Mouse (Mus musculus): ENCODE results near the gene Arpc1a.
"Not testable (repeated sequence)": the region's sequence is repeated elsewhere in the genome, so short reads cannot be mapped to it uniquely, and the experiment has no call there.

The Arpc1a gene

DNA sequence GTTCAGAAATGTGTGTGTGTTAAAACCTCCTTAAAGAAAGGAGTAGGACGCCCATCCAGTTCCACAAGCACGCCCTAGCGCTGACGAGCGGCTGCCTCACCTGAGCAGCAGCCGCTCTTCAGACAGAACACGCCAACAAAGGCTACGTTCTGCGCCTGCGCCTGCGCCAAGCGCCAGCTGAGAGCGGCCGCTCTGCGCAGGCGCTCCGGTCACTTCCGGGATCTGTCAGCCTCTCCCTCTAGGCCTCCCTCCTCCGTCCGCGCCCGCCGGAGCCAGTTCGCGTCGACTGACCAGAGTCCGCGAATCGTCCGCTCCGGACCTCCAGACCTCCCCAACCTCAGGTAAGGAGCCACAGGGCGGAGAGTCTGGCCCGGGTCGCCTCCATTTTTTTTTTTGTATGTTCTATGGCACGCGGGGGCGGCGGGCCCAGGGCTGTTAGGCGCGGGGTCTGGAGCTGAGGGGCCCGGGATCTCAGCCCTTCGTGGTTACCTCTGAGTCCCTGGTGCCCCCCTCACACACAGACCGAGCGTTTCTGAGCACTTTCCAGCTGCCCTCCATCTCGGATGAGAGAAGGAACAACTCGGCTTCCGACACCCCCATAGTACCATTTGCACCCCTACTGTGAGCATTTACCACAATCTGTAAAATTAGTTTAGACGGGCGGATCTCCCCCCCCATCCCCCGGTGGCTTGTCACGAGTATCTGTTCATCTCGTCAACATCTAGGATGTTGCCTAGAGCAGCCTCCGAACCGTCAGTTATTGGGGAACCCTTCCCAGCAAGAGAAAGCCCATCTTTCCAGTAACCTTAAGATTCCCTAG lies at the start of gene Arpc1a, which contains the start of gene Kpna7:
Gene Arpc1a (plus strand): TSS at position 199 of the 820 bp plus-strand sequence.
Gene Kpna7 (minus strand): TSS at position 399 of the 820 bp plus-strand sequence.
- peak; percentile 83 to 87 for DNase-seq (ENCODE audit: low read depth in 2 of 2, low spot score in 2 of 2)

DNA sequence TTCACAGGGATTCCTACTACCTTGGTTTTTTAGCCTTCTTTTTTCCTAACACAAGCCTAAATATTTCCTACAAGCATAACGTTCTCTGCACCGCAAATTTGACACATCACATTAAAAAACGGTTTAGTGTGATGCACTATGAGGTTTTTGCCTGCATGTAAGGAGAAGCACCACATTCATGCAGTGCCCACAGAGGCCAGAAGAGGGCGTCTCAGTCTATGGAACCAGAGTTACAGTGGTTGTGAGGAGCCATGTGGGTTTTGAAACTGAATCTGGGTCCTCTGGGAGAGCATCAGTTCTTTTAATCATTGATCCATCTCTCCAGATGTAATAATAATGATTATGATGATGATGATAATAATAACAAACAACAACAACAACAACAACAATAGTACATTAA lies 42.0 kb upstream of the Arpc1a start:
- DNase-seq (ENCODE audit: low read depth in 2 of 2, low spot score in 2 of 2), result peak in 1 of 2 experiments; percentile 4

DNA sequence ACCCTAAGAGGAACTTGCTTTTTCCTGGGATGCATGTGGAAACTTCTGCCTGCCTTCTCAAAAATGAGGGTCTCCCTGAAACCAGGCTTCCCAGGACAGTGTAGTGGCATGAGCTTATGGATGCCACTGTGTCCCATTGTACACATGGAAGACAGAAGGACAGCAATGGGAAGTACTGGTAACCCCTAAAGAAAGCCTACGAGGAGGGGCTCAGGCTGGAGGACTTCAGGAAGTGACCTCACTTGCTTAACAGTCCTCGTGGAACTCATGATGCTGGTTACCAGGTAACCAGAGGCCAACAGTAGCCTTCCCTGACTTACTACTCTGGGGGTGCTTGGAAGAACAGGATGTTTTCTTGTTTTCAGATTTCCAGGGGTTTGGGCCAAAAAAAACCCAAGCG lies 40.9 kb upstream of the Arpc1a start, which contains the start of gene 1700018F24Rik:
Gene 1700018F24Rik (plus strand): TSS at position 301 of the 400 bp plus-strand sequence.
- not testable (repeated sequence) for DNase-seq (ENCODE audit: low read depth in 2 of 2, low spot score in 2 of 2)

DNA sequence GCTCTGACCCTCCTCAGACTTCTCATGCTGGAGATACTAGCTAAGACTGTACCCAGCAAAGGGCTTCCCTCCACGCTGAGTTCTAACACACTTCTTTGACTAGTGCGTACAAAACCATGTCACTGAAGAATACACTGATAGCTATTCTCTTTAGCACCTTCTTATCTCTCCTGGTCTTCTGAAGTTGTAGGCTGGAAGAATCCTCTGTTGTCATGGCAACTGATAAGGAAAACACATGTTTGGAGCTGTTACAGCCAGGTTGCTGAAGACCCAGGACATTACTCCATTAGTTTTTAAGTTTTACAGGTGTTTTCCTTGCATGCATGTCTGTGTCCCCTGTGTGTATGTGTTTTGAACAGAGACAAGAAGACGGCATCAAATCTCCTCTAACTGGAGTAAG lies 29.4 kb upstream of the Arpc1a start:
- not testable (repeated sequence) for DNase-seq (ENCODE audit: low read depth in 2 of 2, low spot score in 2 of 2)

DNA sequence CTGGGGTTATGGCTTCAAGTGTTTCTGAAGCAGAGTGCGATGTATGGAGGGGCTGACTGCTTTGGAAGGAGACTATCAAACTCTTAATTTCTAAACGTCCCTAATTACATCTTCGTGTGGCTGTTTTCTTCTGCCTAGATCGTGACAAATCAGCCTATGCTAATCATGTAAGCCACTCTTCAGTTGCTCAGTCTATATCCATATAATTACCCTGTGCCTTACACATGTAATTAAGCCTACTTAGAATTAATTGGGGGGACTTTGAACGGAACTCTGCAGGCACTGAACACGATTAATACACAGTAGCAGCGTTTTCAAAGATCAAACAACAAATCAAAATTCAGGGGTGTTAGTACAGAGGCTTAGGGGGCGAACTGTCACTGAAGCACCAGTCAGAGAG lies 25.7 kb upstream of the Arpc1a start:
- no peak for DNase-seq (ENCODE audit: low read depth in 2 of 2, low spot score in 2 of 2)

DNA sequence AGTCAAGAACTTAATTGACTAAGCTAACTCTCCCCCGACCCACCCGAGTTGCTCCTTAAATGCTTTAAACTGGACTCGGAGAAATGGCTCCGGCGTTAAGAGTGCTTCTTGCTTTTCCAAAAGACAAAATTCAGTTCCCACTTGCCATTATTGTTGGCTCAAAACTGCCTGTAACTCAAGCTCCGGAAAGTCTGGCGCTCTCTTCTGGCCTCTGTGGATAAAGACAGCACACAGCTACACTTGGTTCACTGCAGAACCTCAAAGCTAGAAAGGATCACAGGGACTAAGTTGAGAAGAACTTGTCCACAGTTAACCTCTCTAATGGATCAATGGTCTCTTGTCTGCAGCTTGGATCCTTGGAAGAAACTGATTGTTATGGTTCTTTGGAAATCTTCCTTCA lies 24.9 kb upstream of the Arpc1a start:
- no peak for DNase-seq (ENCODE audit: low read depth in 2 of 2, low spot score in 2 of 2)

DNA sequence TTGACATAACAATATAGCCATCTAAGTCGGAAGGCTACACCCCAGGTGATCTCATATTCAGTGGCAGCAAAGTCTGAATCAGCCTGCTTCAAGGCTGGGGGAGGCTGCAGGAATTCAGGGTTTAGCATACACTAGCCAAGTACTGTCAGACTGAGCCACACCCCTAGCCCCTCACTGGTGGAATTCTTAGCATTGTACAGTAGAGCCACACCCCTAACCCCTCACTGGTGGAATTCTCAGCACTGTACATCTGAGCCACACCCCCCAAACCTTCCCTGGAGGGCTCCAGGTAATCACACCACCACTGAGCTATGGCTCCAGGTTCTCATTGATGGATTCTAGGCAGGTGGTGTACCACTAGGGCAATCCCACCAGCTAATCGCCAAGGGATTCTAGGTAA lies 24.1 kb upstream of the Arpc1a start:
- DNase-seq (ENCODE audit: low read depth in 2 of 2, low spot score in 2 of 2), result no peak

DNA sequence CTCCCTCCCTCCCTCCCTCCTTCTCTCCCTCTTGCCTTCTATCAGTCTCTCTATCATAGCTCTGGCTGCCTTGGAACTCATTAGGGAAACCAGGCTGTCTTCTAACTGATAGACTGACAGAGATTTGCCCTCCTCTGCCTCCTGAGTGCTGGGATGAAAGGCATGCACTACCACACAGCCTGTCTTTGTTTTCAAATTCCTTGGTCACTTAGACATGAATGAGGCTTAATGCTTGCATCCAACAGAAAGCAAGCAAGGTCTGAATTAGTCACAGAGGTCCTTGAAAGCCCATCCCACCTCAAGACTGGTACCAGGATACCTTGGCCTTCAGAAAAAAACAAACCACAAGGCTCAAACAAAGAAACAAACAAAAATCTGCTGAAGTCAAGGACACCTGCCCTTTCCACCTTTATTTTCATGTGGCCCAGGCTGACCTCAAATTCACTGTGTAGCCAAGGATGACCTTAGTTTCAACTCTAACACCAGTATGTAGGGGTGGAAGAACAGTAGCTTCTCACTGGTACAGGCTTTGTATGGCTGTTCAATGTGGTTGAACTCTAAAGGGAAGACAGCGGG lies 18.8 kb upstream of the Arpc1a start:
- DNase-seq (ENCODE audit: low read depth in 2 of 2, low spot score in 2 of 2), result no peak

DNA sequence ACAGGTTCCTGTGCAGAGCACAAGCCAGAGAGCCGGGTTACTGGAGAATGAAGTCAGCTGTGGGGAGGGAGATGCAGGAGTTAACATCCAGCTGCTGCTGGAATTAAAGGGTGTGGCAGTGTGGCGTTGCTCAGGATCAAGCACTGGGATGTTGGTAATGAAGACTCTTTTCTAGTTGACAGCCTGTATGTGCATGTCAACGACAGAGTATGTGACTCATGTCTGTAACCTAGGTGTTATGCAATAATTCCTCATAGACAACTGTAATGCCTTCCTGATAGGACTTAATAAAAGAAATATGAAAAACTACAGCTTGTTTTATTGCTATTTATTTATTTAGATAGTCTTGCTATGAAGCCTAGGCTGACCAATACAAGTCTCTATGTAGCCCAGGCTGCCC lies 14.8 kb upstream of the Arpc1a start:
- DNase-seq (ENCODE audit: low read depth in 2 of 2, low spot score in 2 of 2), result no peak

DNA sequence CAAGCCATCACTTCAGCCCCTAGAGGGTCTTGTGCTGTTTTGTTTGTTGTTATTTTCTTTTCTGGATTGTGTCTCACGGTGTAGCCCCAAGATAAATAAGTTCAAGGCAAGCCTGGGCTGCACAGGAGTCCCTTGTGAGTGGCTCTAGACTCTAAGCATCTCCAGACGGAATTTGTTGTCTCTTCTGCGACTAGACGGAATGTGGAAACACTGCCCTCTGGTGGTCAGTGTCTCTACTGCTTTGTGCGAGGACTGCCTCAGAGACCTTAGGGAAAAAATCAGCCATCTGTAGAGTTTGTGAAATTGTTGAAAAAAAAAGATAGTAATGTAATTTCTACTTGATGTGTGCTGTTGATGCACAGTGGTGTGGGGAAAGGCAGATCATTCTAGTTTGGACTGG lies 13.9 kb upstream of the Arpc1a start:
- peak; percentile 46 to 66 for DNase-seq (ENCODE audit: low read depth in 2 of 2, low spot score in 2 of 2)

DNA sequence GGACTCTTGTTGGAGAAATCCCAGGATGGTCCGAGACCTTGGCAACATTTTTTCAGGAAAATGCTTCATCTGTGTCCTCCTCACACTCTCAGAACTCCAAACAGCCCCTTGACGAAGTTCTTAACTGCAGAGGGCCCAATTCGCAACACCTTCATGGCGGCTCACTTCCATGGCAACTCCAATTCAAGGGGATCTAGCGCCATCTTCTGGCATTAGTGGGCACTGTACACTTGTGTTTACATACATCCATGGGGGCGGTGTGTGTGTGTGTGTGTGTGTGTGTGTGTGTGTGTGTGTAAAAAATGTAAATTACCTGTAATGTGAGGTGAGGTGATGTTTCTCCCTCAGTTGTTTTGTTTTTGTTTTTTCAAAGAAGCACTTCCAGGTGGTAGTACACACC lies 12.3 kb upstream of the Arpc1a start:
- DNase-seq (ENCODE audit: low read depth in 2 of 2, low spot score in 2 of 2), result no peak

DNA sequence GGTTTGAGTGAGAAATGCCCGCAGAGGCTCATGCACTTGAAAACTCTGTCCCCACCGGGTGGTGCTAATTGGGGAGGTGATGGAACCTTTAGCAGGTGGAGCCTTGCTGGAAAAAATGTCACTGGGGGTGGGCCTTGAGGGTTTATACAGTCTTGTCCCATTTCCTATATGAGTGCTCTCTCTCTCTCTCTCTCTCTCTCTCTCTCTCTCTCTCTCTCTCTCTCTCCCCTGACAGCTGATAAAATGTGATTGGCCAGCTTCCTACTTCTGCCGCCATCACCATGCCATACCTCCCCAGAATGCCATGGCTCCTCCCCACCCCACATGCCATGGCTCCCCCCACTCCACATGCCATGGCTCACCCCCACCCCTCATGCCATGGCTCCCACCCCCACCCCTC lies 8.5 kb upstream of the Arpc1a start:
- no peak for DNase-seq (ENCODE audit: low read depth in 2 of 2, low spot score in 2 of 2)

DNA sequence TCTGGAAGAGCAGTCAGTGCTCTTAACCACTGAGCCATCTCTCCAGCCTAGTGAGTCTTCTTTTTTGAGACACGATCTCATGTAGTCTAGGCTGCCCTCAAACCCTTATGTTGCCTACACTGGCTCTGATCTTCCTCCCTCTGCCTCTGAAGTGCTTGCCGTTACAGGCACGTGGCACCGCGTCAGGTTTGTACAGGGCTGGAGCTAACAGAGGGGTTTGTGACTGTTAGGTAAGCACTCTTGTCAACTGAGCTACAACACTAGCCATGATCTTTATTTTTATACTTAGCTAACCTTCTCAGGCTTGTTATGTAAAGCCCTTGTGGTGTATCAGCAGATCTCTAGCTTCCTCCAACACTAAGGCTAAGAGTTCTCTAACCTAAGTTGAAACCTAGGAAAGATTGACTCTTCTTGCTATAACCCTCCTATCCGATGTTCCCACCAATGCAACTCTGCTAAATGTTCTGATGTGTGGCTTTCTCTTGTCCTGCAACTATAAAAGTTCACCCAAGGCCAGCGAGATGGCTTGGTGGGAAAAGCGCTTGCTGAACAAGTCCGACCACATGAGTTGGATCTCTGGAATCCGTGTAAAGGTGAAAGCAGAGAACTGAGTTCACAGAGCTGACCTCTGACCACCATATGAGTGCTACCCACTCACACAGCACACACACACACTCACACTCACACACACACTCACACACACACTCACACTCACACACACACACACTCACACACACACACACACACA lies 1.6 kb upstream of the Arpc1a start:
- no peak for DNase-seq (ENCODE audit: low read depth in 2 of 2, low spot score in 2 of 2)

DNA sequence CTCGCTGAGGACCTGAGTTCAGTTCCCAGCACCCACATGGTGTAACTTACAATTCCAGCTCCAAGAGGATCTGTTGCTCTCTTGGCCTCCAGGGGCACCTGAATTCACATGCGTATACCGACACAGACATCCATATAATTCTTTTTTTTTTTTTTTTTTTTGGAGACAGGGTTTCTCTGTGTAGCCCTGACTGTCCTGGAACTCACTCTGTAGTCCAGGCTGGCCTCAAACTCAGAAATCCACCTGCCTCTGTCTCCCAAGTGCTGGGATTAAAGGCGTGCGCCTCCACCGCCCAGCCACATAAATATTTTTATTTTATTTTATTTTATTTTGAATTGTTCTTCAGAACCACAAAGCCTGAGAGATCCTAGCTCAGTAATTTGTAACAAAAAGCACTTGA lies 429 bp upstream of the Arpc1a start:
- DNase-seq (ENCODE audit: low read depth in 2 of 2, low spot score in 2 of 2), result not testable (repeated sequence)

DNA sequence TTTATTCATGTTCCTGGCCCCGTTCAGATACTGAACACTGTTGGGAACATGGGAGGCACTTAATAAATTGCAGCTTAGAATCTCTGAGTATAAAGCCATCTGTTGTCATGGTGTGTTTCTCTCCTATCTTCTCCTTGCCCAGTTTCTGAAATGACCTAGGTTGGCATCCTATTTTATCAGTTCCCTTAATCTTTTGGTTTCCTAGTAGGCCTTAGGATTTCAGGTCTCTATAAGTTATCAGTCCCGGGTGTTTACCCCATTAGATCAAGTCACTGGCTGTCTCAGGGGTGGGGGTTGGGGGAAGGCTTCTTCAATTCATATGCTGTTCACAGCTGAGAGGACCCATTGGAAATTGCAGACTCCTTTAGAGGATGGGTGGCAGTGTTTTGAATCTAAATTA lies 1.2 kb downstream of the Arpc1a start:
- no peak for DNase-seq (ENCODE audit: low read depth in 2 of 2, low spot score in 2 of 2)

DNA sequence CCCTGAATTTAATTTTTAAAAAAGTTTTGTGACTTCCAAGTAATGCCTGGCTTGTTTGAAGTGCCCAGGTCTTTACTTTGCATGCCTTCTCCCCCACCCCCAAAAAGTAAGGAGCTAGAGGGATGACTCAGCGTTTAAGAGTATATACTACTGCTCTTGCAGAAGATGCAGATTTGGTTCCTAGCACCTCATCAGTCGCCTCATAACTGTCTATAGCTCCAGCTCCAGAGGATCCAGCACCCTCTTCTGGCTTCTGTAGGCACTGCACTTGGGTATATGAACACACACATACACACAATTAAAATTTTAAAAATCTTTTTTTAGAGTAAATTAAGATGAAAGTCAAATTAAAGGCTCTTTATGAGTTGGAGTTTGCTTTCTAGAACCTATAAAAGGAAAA lies 4.6 kb downstream of the Arpc1a start:
- DNase-seq (ENCODE audit: low read depth in 2 of 2, low spot score in 2 of 2), result no peak

DNA sequence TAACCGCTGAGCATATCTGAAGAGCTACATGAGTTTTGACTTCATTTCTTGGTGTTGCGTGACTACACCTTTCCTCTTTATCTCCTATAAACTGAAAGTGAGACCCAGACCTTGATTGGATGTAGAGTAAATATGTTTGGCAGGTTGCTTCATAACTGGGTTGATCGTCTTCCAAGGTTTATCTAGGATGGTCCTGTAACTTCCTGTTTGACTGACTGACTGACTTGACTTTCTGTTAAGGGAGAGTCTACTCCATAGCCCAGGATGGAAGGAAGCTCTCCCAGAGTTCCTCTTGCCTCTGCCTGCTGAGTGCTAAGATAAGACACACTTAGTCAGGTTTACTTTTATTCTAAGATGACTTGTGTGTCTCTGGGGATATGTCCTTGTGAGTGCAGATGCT lies 6.2 kb downstream of the Arpc1a start:
- DNase-seq (ENCODE audit: low read depth in 2 of 2, low spot score in 2 of 2), result no peak

DNA sequence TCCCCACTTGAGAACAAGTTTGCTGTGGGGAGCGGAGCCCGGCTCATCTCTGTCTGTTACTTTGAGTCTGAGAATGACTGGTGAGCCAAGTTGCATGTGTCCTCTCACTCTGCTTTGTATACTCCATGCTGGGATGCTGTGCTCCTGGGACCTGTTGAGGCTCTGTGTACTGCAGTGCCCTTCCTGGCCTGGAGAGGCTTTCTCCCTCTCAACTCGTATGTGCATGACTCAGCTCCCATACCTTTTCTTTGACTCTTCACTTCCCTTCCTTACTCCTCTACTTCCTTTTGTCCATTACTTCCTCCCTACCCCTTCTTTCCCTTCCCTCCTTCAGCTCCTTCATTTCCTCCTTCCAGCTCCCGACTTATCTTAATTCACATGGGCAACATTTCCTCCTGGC lies 12.6 kb downstream of the Arpc1a start:
- DNase-seq (ENCODE audit: low read depth in 2 of 2, low spot score in 2 of 2), result no peak

DNA sequence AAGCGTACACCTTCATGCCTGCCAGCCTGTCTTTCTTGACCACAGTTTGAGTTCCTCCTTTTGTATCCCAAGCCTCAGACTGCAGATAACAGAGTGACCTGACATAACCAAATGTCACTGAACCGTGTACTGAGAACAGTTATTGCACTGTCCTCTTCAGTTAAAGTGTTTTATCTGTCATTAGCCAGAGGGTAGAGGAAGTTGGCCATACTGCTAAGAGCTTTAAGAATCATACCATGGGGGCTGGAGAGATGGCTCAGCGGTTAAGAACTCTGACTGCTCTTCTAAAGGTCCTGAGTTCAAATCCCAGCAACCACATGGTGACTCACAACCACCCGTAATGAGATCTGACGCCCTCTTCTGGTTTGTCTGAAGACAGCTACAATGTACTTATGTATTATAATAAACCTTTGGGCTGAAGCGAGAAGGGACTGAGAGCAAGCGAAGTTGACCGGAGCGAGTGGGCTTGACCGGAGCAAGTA lies 14.8 kb downstream of the Arpc1a start:
- no peak for DNase-seq (ENCODE audit: low read depth in 2 of 2, low spot score in 2 of 2)

DNA sequence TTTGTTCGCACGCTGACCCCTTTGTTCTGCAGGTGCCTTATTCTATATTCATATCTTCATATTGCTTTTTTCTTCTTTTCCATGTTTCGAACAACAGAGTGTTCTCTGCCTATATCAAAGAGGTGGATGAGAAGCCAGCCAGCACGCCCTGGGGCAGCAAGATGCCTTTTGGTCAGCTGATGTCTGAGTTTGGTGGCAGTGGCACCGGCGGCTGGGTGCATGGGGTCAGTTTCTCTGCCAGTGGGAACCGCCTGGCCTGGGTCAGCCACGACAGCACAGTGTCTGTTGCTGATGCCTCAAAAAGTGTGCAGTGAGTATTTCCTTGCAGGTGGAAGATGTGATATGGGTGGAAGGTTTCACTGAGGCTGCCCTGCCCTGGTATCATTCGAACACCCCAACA lies 17.3 kb downstream of the Arpc1a start:
- DNase-seq (ENCODE audit: low read depth in 2 of 2, low spot score in 2 of 2), result no peak

DNA sequence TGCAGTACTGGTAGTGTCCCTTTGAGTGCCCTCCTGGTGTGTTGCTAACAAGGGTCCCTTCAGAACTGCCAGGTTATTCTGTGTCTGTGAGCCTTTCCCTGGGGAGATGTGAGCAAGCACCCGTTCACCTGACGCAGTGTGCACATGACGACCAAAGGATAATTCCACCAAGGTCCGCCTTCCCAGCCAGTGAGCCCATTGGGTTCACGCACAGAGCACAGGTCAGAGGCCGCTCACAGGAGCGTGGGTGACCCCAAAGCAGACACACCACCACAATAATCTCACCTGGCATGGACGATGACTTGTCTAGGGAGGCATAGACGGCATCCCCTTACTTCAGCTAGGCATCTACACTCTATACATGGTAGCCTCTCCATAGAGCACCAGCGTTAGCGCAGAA lies 17.8 kb downstream of the Arpc1a start:
- DNase-seq (ENCODE audit: low read depth in 2 of 2, low spot score in 2 of 2), result not testable (repeated sequence)

DNA sequence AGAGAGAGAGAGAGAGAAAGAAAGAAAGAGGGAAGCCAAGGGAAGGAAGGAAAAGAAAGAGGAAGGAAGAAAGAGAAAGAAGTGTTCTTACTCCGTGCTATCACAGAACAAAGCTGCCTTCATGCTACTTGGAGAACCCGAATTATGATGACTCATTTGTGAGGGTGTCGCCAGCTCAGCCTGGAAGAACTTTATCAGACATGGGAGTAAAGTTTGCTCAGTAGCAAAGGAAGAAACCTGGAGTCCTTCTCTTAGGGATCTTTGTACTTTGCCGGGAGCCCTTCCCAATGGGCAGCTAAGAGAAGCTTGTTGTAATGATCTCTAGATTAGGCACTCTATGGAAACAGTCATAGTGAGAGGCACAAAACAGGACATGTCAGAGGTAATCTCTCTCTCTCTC lies 19.1 kb downstream of the Arpc1a start:
- no peak for DNase-seq (ENCODE audit: low read depth in 2 of 2, low spot score in 2 of 2)

Data from CD8-positive naive resting alpha-beta T cell, adult 2 months (primary cell).